Comparison of ENCODE assay signal across 8 mouse cellular contexts in the genomic region with DNA sequence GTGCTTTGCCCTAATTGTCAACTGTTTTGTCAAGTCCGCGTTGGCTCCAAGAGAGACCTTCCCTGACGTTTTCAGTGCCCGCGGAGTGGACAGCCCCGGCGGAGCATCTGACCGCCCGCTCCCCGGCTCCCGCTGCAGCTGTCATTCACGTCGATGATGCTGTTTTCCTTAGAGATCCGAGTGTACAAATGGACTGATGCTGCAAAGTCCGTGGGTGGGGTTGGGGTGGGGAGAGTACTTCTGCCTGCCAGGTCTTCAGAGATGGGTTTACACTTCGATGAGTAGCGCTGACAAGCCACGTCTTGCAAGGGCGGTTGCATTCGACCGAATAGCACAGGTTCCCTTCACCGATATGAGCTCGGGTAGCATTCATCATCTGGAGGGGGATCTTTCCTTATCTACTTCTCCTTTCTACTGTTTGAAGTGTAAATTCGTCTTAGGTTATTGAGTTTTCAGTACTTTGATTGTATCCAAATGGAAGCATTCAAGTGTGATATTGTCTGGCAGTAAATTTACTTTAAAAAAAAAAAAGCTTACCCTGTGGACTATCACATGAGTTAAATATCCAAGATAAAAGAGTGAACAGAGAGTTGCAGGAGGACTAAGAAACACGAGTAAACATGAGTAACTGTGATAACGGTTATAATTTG. TPM values are rescaled to one million over a fixed set of nuclear protein-coding genes. Genes with fewer than 3 reads are reported as not detected.
DNase-seq lines count a peak whose midpoint lies in the region; ATAC-seq and TF ChIP-seq lines count a peak whose summit lies in the region.

No protein-coding gene starts in this region.

- H3K27ac ChIP-seq in heart, embryonic 13.5 days (replicated peaks), result peak overlapping the region; percentile 98
- H3K27ac ChIP-seq in heart, postnatal 0 days (ENCODE audit: low read depth), result peak overlapping the region; percentile 96

- no peaks in the 10 kb centered on the region for H3K9me3 ChIP-seq in heart, embryonic 13.5 days
- H3K9me3 ChIP-seq in heart, postnatal 0 days (replicated peaks; ENCODE audit: control insufficient read depth, low read length), result no peaks in the 10 kb centered on the region
- no peaks in the 10 kb centered on the region for H3K9me3 ChIP-seq in megakaryocyte, embryonic 14.5 days

- peak; percentile 23; the same call in 1 of the 2 replicates for ATAC-seq in heart, embryonic 13.5 days (ENCODE audit: extremely low read depth, insufficient number of reproducible peaks, low FRiP score, low TSS enrichment)
- ATAC-seq in heart, postnatal 0 days (ENCODE audit: insufficient read depth, low read depth), result peak; percentile 51

- intact Hi-C loops in heart, postnatal 25 days (cut with DNase I), result loop anchor here (1.0 kb wide), 1 partner anchor 34 kb away; no protein-coding TSS in a partner anchor

- no peaks in the 10 kb centered on the region for H3K36me3 ChIP-seq in heart, embryonic 13.5 days
- no peaks in the 10 kb centered on the region for H3K36me3 ChIP-seq in heart, postnatal 0 days (replicated peaks; ENCODE audit: control insufficient read depth, insufficient read depth, low read length)
- peaks cover 4% of the 10 kb centered on the region for H3K36me3 ChIP-seq in megakaryocyte, embryonic 14.5 days (replicated peaks; ENCODE audit: low read length)

- TF ChIP-seq CTCF in heart, postnatal 0 days (IDR thresholded peaks at IDR 0.05; ENCODE audit: low read depth), result no peak

- no peak for DNase-seq in heart, postnatal 25 days (ENCODE audit: low spot score)
- peak; percentile 56 for DNase-seq in MEL-GATA-1-ER (ENCODE audit: extremely low read depth, low read depth)
- DNase-seq in heart, postnatal 0 days (ENCODE audit: low spot score), result no peak
- DNase-seq in left cerebral cortex, adult 18-20 months (ENCODE audit: low spot score in 2 of 2), result no peak
- DNase-seq in urinary bladder, postnatal 14 days (ENCODE audit: low spot score), result no peak
- DNase-seq in thymus, postnatal 10 days (ENCODE audit: low spot score in 2 of 2), result no peak

- TF ChIP-seq EP300 in heart, postnatal 0 days (IDR thresholded peaks at IDR 0.05; ENCODE audit: low read depth), result no peak

- WGBS in heart, embryonic 13.5 days, result 3% methylated on average over 26 of the region's 26 CpGs
- WGBS in heart, postnatal 0 days, result 3% methylated on average over 26 of the region's 26 CpGs

- H3K4me2 ChIP-seq in heart, embryonic 13.5 days, result peak overlapping the region; percentile 85
- peak overlapping the region; percentile 87 for H3K4me2 ChIP-seq in heart, postnatal 0 days (ENCODE audit: low read depth, low read length)

- peaks cover 18% of the 10 kb centered on the region for H3K4me1 ChIP-seq in heart, embryonic 13.5 days
- H3K4me1 ChIP-seq in heart, postnatal 0 days (ENCODE audit: control insufficient read depth, insufficient read depth), result no peaks in the 10 kb centered on the region
- peaks cover 39% of the 10 kb centered on the region for H3K4me1 ChIP-seq in megakaryocyte, embryonic 14.5 days

- H3K9ac ChIP-seq in heart, embryonic 13.5 days, result peak overlapping the region; percentile 92
- peak overlapping the region; percentile 84 for H3K9ac ChIP-seq in heart, postnatal 0 days (replicated peaks; ENCODE audit: low read depth, low read length)

- peak overlapping the region; percentile 85 for H3K4me3 ChIP-seq in heart, embryonic 13.5 days
- H3K4me3 ChIP-seq in heart, postnatal 0 days (ENCODE audit: low read depth, low read length), result peak overlapping the region; percentile 79
- H3K4me3 ChIP-seq in megakaryocyte, embryonic 14.5 days (replicated peaks), result peak overlapping the region; percentile 93

- H3K27me3 ChIP-seq in heart, embryonic 13.5 days (replicated peaks), result no peaks in the 10 kb centered on the region
- no peaks in the 10 kb centered on the region for H3K27me3 ChIP-seq in heart, postnatal 0 days (ENCODE audit: control insufficient read depth, insufficient read depth, low read length)
- H3K27me3 ChIP-seq in megakaryocyte, embryonic 14.5 days (replicated peaks), result no peaks in the 10 kb centered on the region

RNA-seq across cellular contexts. Expression of gene Akain1, which starts 21.3 kb away (rescaled TPM):
- polyA plus RNA-seq in heart, embryonic 13.5 days (2015; fragmentation: Nextera tagmentation; extraction: Ambion mirVana), result not detected in 2 replicates
- total RNA-seq in heart, postnatal 25 days (2021), result under 1 TPM; 0.11 to 0.18 TPM
- 0.08 TPM in 1 of 2 replicates, not detected in the other for total RNA-seq in heart, postnatal 0 days (2014; rRNA removed; ENCODE audit: low replicate concordance)
- polyA plus RNA-seq in heart, postnatal 0 days (2015; fragmentation: Nextera tagmentation; extraction: Ambion mirVana), result 0.04 TPM in 1 of 2 replicates, not detected in the other
- polyA plus RNA-seq in megakaryocyte, embryonic 14.5 days (2012; ENCODE audit: insufficient read depth, low replicate concordance), result not detected in 2 replicates
- 1 to 10 TPM; 5.9 to 6.8 TPM for total RNA-seq in left cerebral cortex, adult 18-20 months (2021)

RNA-seq across cellular contexts. Expression of gene Zbtb14, which starts 35.0 kb away (rescaled TPM):
- 13.3 and 15.4 TPM in 2 replicates for polyA plus RNA-seq in heart, embryonic 13.5 days (2015; fragmentation: Nextera tagmentation; extraction: Ambion mirVana)
- total RNA-seq in heart, postnatal 25 days (2021), result 10 to 100 TPM in 1 of 2 experiments, 1 to 10 TPM in 1; 9.5 to 12.6 TPM
- 6.0 and 8.4 TPM in 2 replicates for total RNA-seq in heart, postnatal 0 days (2014; rRNA removed; ENCODE audit: low replicate concordance)
- polyA plus RNA-seq in heart, postnatal 0 days (2015; fragmentation: Nextera tagmentation; extraction: Ambion mirVana), result 8.8 and 10.4 TPM in 2 replicates
- polyA plus RNA-seq in megakaryocyte, embryonic 14.5 days (2012; ENCODE audit: insufficient read depth, low replicate concordance), result 0.57 TPM in 1 of 2 replicates, not detected in the other
- total RNA-seq in left cerebral cortex, adult 18-20 months (2021), result 10 to 100 TPM; 23.1 to 24.9 TPM
